Mouse (Mus musculus) megakaryocyte progenitor cell, adult 5-6 weeks (primary cell): Measurements from ENCODE around the gene Dtd2. TPM values are rescaled to one million over a fixed set of nuclear protein-coding genes. Genes with fewer than 3 reads are reported as not detected.

Experiments
- ATAC-seq: replicated peaks from 2 replicates; pipeline ENCODE4 v1.8.0; 2016; ENCODE audit warnings: mild to moderate bottlenecking, moderate TSS enrichment, inconsistent platforms; ENCODE audit not compliant: poor library complexity
- total RNA-seq, 2 experiments: library from RNA; stranded (forward) in 1 of 2; stranded (reverse) in 1 of 2; fragments of 157-497, 149-512 nt in 1 of 2; fragments of 200-1000 nt in 1 of 2; gene quantifications; 2 replicates each; pipeline versions ENCODE4 v1.2.3 to v1.2.4; 2015 to 2017

Gene Dtd2
- total RNA-seq, 2 experiments from 2014 or later: 15.8 TPM

GRCm38 (mm10) chr12:51985826-51986225 lies 20.5 kb downstream of the Dtd2 start:
- no peak for ATAC-seq

- ATAC-seq: 0 out of 2 replicates have a peak, but pooled peaks have one; percentile 31
These were observed 21.0 kb downstream of the Dtd2 start for GRCm38 (mm10) chr12:51985163-51985748.

GRCm38 (mm10) chr12:51983625-51984024 lies 22.7 kb downstream of the Dtd2 start:
- ATAC-seq: no peak

- ATAC-seq: no peak
These were observed 29.8 kb downstream of the Dtd2 start for GRCm38 (mm10) chr12:51976531-51976930.

GRCm38 (mm10) chr12:51974381-51974780 lies 31.9 kb downstream of the Dtd2 start:
- ATAC-seq: no peak

GRCm38 (mm10) chr12:51972269-51973065 lies 33.8 kb downstream of the Dtd2 start:
- no peak for ATAC-seq

GRCm38 (mm10) chr12:51971070-51971664 lies 35.1 kb downstream of the Dtd2 start, which contains the start of gene Heatr5a:
TSS of gene Heatr5a (minus strand) at chr12:51971321.
- peak; percentile 88 for ATAC-seq

- peak; percentile 35 for ATAC-seq
These were observed 35.8 kb downstream of the Dtd2 start for GRCm38 (mm10) chr12:51970352-51971069.

GRCm38 (mm10) chr12:51969876-51970275 lies 36.4 kb downstream of the Dtd2 start:
- ATAC-seq: peak; percentile 33

- no peak for ATAC-seq
These were observed 37.2 kb downstream of the Dtd2 start for GRCm38 (mm10) chr12:51969092-51969491.

- peak; percentile 32 for ATAC-seq
These were observed 38.2 kb downstream of the Dtd2 start for GRCm38 (mm10) chr12:51967915-51968595.

- ATAC-seq: no peak
These were observed 48.7 kb downstream of the Dtd2 start for GRCm38 (mm10) chr12:51957626-51958025.

- ATAC-seq: no peak
These were observed 54.0 kb downstream of the Dtd2 start for GRCm38 (mm10) chr12:51952309-51952708.

- ATAC-seq: no peak
These were observed 58.8 kb downstream of the Dtd2 start for GRCm38 (mm10) chr12:51947498-51947945.

GRCm38 (mm10) chr12:51945331-51945730 lies 61.0 kb downstream of the Dtd2 start:
- no peak for ATAC-seq

GRCm38 (mm10) chr12:51939848-51940247 lies 66.5 kb downstream of the Dtd2 start:
- ATAC-seq: no peak
